Mouse (Mus musculus) liver, adult 2 months (tissue): ENCODE results near the gene Ggps1.

Source experiments
- CTCF ChIP-seq: fragments of 200-500 bp; IDR thresholded peaks from 2 replicates; pipeline ENCODE4 v1.5.1; 2011; ENCODE audit warnings: low read depth, low read length, control low read depth
- POLR2A ChIP-seq: fragments of 200-500 bp; IDR thresholded peaks from 2 replicates; pipeline ENCODE4 v1.6.1; 2011; ENCODE audit warnings: low read length, control low read depth; ENCODE audit not compliant: insufficient read depth; ENCODE audit errors: extremely low read depth

DNA sequence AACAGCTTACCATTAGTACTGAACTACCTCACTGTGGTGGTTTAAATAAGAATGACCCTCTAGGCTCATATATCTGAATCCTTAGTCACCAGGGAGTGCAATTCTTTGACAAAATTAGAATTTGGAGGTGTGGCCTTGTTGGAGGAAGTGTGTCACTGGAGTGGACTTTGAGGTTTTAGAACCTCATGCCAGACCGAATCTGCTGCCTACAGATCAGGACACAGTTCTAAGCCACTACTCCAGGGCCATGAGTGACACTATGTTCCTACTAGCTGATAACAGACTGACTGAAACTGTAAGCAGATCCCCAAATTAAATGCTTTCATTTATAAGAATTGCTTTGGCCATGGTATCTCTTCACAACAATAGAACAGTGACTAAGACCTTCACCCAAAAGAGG lies 13.4 kb downstream of the Ggps1 start:
- TF ChIP-seq CTCF, result no peak
- no peak for TF ChIP-seq POLR2A
